In the genomic region with DNA sequence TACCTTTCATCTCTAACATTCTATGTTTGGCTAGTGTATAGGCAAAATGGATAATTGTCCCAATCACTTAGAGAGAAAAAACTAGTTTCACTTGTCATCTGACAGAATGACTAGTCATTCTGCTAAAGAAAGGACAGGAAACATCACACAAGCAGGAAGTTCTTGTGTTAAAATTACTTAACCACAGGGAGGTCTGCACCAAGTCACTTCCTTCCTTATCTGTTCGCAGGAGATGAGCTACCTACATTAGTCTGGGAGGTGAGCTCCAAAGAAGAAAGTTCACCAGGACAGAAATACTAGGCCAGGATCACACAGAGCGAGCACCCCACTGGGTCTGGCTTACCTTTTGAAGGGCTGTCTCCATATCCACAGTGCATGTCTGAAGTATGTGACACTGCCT, we compare ENCODE assay signal across 17 mouse cellular contexts. TPM values are rescaled to one million over a fixed set of nuclear protein-coding genes. Genes with fewer than 3 reads are reported as not detected.
DNase-seq lines count a peak whose midpoint lies in the region; ATAC-seq and TF ChIP-seq lines count a peak whose summit lies in the region.
"Had no signal": no experiment of that assay in that cellular context is flagged by ENCODE, and none has a peak within 500 bp of the region (broad histone marks: within the 10 kb centered on the region; RNA-seq: fewer than 3 reads in every experiment).

No protein-coding gene starts in this region.

- intact Hi-C loops in left cerebral cortex, adult 2 months (cut with DNase I), result no loop called here
- intact Hi-C loops in left cerebral cortex, postnatal 10 days (cut with DNase I), result no loop called here

- ATAC-seq in common myeloid progenitor, adult 5-6 weeks (replicated peaks; ENCODE audit: low read depth, poor library complexity, severe bottlenecking), result peak; percentile 87
- ATAC-seq in megakaryocyte progenitor cell, adult 5-6 weeks (replicated peaks; ENCODE audit: poor library complexity), result peak; percentile 80
- ATAC-seq: intestine, embryonic 15.5 days; midbrain, embryonic 16.5 days had no signal

- no peak for DNase-seq in left cerebral cortex, adult 2 months (ENCODE audit: extremely low spot score in 1 of 2, low spot score in 2 of 2)
- no peak for DNase-seq in left cerebral cortex, postnatal 10 days (ENCODE audit: extremely low spot score in 1 of 2, low spot score in 2 of 2)
- peak; percentile 33 to 44 for DNase-seq in B cell, adult 2 months
- no peak for DNase-seq in adrenal gland, postnatal 4 days (ENCODE audit: low spot score in 2 of 2)
- DNase-seq in gastrocnemius, adult 8-10 months (ENCODE audit: low spot score in 2 of 2), result no peak
- no peak for DNase-seq in cerebellum, adult 11-12 months
- DNase-seq: adrenal gland, postnatal 25 days; cerebellum, adult 9-10 months; gastrocnemius, postnatal 14 days; kidney, postnatal 25 days; right cerebral cortex, postnatal 4 days had no signal

- H3K27ac ChIP-seq in left cerebral cortex, adult 2 months, result peak overlapping the region; percentile 74
- H3K27ac ChIP-seq: forebrain, embryonic 10.5 days; intestine, embryonic 15.5 days; liver, embryonic 15.5 days had no signal

- H3K4me3 ChIP-seq in left cerebral cortex, adult 2 months, result no peak overlapping the region
- H3K4me3 ChIP-seq: forebrain, embryonic 10.5 days; intestine, embryonic 15.5 days; liver, embryonic 15.5 days had no signal

- no peak for TF ChIP-seq CTCF in left cerebral cortex, adult 2 months (IDR thresholded peaks at IDR 0.05)

RNA-seq across cellular contexts. Expression of a gene that starts 13.9 kb away (rescaled TPM):
- 100 to 1,000 TPM; 260 to 281 TPM for total RNA-seq in left cerebral cortex, adult 2 months (2021)
- total RNA-seq in left cerebral cortex, postnatal 10 days (2021), result 100 to 1,000 TPM; 203 to 204 TPM
- 114 and 153 TPM in 2 replicates for total RNA-seq in common myeloid progenitor, adult 5-6 weeks (2017)
- 125 and 140 TPM in 2 replicates for total RNA-seq in megakaryocyte progenitor cell, adult 5-6 weeks (2015)
- 169 and 175 TPM in 2 replicates for total RNA-seq in megakaryocyte progenitor cell, adult 5-6 weeks (2017)
- 100 to 1,000 TPM; 138 to 147 TPM for total RNA-seq in adrenal gland, postnatal 4 days (2021)
- 10 to 100 TPM; 12.5 to 20.2 (median 18.9) TPM for total RNA-seq in gastrocnemius, adult 8-10 months (2022)

RNA-seq across cellular contexts. Expression of a gene that starts 35.9 kb away (rescaled TPM):
- 10 to 100 TPM; 97.2 to 97.7 TPM for total RNA-seq in left cerebral cortex, adult 2 months (2021)
- total RNA-seq in left cerebral cortex, postnatal 10 days (2021), result 10 to 100 TPM; 74.2 to 77.4 TPM
- total RNA-seq in common myeloid progenitor, adult 5-6 weeks (2017), result 52.5 and 64.8 TPM in 2 replicates
- total RNA-seq in megakaryocyte progenitor cell, adult 5-6 weeks (2015), result 120 and 123 TPM in 2 replicates
- total RNA-seq in megakaryocyte progenitor cell, adult 5-6 weeks (2017), result 71.5 and 79.3 TPM in 2 replicates
- 10 to 100 TPM; 74.6 to 78.1 TPM for total RNA-seq in adrenal gland, postnatal 4 days (2021)
- 10 to 100 TPM in 2 of 4 experiments, 1 to 10 TPM in 2; 8.8 to 12.1 (median 10.3) TPM for total RNA-seq in gastrocnemius, adult 8-10 months (2022)

Comparison
In these comparisons a context has a peak if more than half of its experiments do, and no peak if none do; other contexts are left out.
1. DNase-seq: peak in B cell, adult 2 months (2 of 2); none in left cerebral cortex, adult 2 months (0 of 2), left cerebral cortex, postnatal 10 days (0 of 2), adrenal gland, postnatal 4 days (0 of 2), gastrocnemius, adult 8-10 months (0 of 2) and cerebellum, adult 11-12 months (single experiment).